Mouse (Mus musculus) macrophage (primary cell): ENCODE data around the gene Mpv17l. TPM values are rescaled to one million over a fixed set of nuclear protein-coding genes. Genes with fewer than 3 reads are reported as not detected.
"Not testable (repeated sequence)": the region's sequence is repeated elsewhere in the genome, so short reads cannot be mapped to it uniquely, and the experiment has no call there.

ENCODE experiments used
- H3K27ac ChIP-seq: fragments of 350-480 bp; formaldehyde crosslinking; 2 replicates; pipeline ENCODE4 v1.9.0; 2021
- H3K36me3 ChIP-seq: fragments of 350-480 bp; formaldehyde crosslinking; 2 replicates; pipeline ENCODE4 v1.9.0; 2021; ENCODE audit errors: inconsistent target
- H3K4me3 ChIP-seq: fragments of 350-480 bp; formaldehyde crosslinking; 2 replicates; pipeline ENCODE4 v1.9.0; 2021; ENCODE audit errors: inconsistent target
- H3K79me2 ChIP-seq: fragments of 350-480 bp; formaldehyde crosslinking; 2 replicates; pipeline ENCODE4 v1.9.0; 2021; ENCODE audit errors: inconsistent target
- WGBS: methylation state at CpG from one replicate; pipeline ENCODE4 v1.1.7; 2026; ENCODE audit warnings: inconsistent platforms; ENCODE audit not compliant: missing documents; 5-methylcytosine and 5-hydroxymethylcytosine counted together
- polyA plus RNA-seq: library from polyadenylated mRNA; stranded (reverse); fragments of 250-400 nt; gene quantifications from 3 replicates; pipeline ENCODE4 v1.2.4, GENCODE M21; 2018; ENCODE audit warnings: inconsistent platforms
- total RNA-seq, 78 experiments: library from RNA; depleted of rRNA; stranded (reverse); fragments of 250-400 nt; gene quantifications; 1 replicate in 9 of 78; 2 replicates in 24 of 78; 3 replicates in 43 of 78; 4 replicates in 2 of 78; pipeline ENCODE4 v1.2.4; 2018; ENCODE audit warnings: inconsistent platforms in 56 of 78

The Mpv17l gene
- total RNA-seq (2018; cell fraction: chromatin; rRNA removed): 10 to 100 TPM in 3 of 26 experiments, 1 to 10 TPM in 17, under 1 TPM in 5, not detected in 1; 0.42 to 14.7 (median 6.5) TPM
- 1 to 10 TPM; 1.7 to 4.6 (median 3.5) TPM for total RNA-seq (2018; cell fraction: cytosol; rRNA removed)
- total RNA-seq (2018; cell fraction: nucleus; rRNA removed): 1 to 10 TPM in 24 of 26 experiments, under 1 TPM in 2; 0.86 to 7.4 (median 3.9) TPM
- polyA plus RNA-seq: 3.5 to 4.8 TPM (median 3.9 TPM) in 3 replicates

- Histone ChIP-seq H3K79me2 (peaks cover 71% of the 10 kb centered on the region), H3K36me3 (no peaks in the 10 kb centered on the region), H3K4me3 (peak within 1 kb of the TSS; percentile 81), H3K27ac (peak within 1 kb of the TSS; percentile 78)
- under 1% methylated on average over 50 of the region's 57 CpGs for WGBS
Measured at GRCm38 (mm10) chr16:13902888-13903483, at the start of gene Mpv17l, which contains the start of gene Pdxdc1. Gene Mpv17l, plus strand, starts transcription at chr16:13903161. Gene Pdxdc1, minus strand, starts transcription at chr16:13903131.

GRCm38 (mm10) chr16:13853886-13854285 is 49.1 kb upstream of the Mpv17l start:
- H3K36me3 ChIP-seq: peaks cover 50% of the 10 kb centered on the region

GRCm38 (mm10) chr16:13866076-13866475 is 36.9 kb upstream of the Mpv17l start:
- Histone ChIP-seq H3K79me2 (no peaks in the 10 kb centered on the region), H3K27ac (peak overlapping the region; percentile 62), H3K36me3 (peaks cover 13% of the 10 kb centered on the region), H3K4me3 (no peak overlapping the region)
- WGBS: 47% methylated on average over 4 of the region's 4 CpGs

More at GRCm38 (mm10) chr16:13853886-13854285, 49.1 kb upstream of the Mpv17l start:
- no peak overlapping the region for H3K27ac ChIP-seq
- no peaks in the 10 kb centered on the region for H3K79me2 ChIP-seq
- WGBS: no CpG with 5 or more reads among the region's 4 CpGs
- no peak overlapping the region for H3K4me3 ChIP-seq

- H3K36me3 ChIP-seq: peaks cover 14% of the 10 kb centered on the region
- no peak overlapping the region for H3K4me3 ChIP-seq
- H3K79me2 ChIP-seq: no peaks in the 10 kb centered on the region
- peak overlapping the region; percentile 62 for H3K27ac ChIP-seq
- 51% methylated on average over 5 of the region's 5 CpGs for WGBS
Measured at GRCm38 (mm10) chr16:13866616-13867015, 36.3 kb upstream of the Mpv17l start.

- peaks cover 22% of the 10 kb centered on the region for H3K36me3 ChIP-seq
- H3K79me2 ChIP-seq, H3K4me3 ChIP-seq, H3K27ac ChIP-seq: not testable (repeated sequence)
- 80% methylated on average over 5 of the region's 5 CpGs for WGBS
Measured at GRCm38 (mm10) chr16:13867406-13867805, 35.6 kb upstream of the Mpv17l start.

GRCm38 (mm10) chr16:13867910-13868514 is 34.9 kb upstream of the Mpv17l start:
- Histone ChIP-seq H3K27ac (no peak overlapping the region), H3K36me3 (peaks cover 22% of the 10 kb centered on the region), H3K4me3 (no peak overlapping the region), H3K79me2 (no peaks in the 10 kb centered on the region)
- WGBS: 93% methylated on average over 32 of the region's 42 CpGs

GRCm38 (mm10) chr16:13875483-13875882 is 27.5 kb upstream of the Mpv17l start:
- H3K79me2 ChIP-seq: no peaks in the 10 kb centered on the region
- no peak overlapping the region for H3K27ac ChIP-seq
- H3K36me3 ChIP-seq: peaks cover 48% of the 10 kb centered on the region
- H3K4me3 ChIP-seq: no peak overlapping the region
- WGBS: 100% methylated on average over 4 of the region's 4 CpGs

- 75% methylated on average over 3 of the region's 3 CpGs for WGBS
- Histone ChIP-seq H3K36me3 (peaks cover 13% of the 10 kb centered on the region), H3K4me3 (no peak overlapping the region), H3K79me2 (peaks cover 30% of the 10 kb centered on the region), H3K27ac (no peak overlapping the region)
Measured at GRCm38 (mm10) chr16:13883094-13883774, 19.7 kb upstream of the Mpv17l start.

GRCm38 (mm10) chr16:13890449-13890848 is 12.5 kb upstream of the Mpv17l start:
- Histone ChIP-seq H3K36me3 (no peaks in the 10 kb centered on the region), H3K4me3 (no peak overlapping the region), H3K79me2 (peaks cover 95% of the 10 kb centered on the region), H3K27ac (no peak overlapping the region)
- 93% methylated on average over 2 of the region's 2 CpGs for WGBS

- Histone ChIP-seq H3K4me3 (no peak overlapping the region), H3K27ac (no peak overlapping the region), H3K36me3 (no peaks in the 10 kb centered on the region), H3K79me2 (peaks cover 100% of the 10 kb centered on the region)
Measured at GRCm38 (mm10) chr16:13892850-13893249, 10.1 kb upstream of the Mpv17l start.

- H3K79me2 ChIP-seq: peaks cover 100% of the 10 kb centered on the region
- no peak overlapping the region for H3K4me3 ChIP-seq
- WGBS: 43% methylated on average over 2 of the region's 2 CpGs
- H3K36me3 ChIP-seq: no peaks in the 10 kb centered on the region
- no peak overlapping the region for H3K27ac ChIP-seq
Measured at GRCm38 (mm10) chr16:13894097-13894496, 8.9 kb upstream of the Mpv17l start.

GRCm38 (mm10) chr16:13895740-13896139 is 7.2 kb upstream of the Mpv17l start:
- H3K4me3 ChIP-seq: no peak overlapping the region
- WGBS: 89% methylated on average over 3 of the region's 3 CpGs
- no peak overlapping the region for H3K27ac ChIP-seq

GRCm38 (mm10) chr16:13896357-13896756 is 6.6 kb upstream of the Mpv17l start:
- Histone ChIP-seq H3K36me3 (no peaks in the 10 kb centered on the region), H3K4me3 (no peak overlapping the region), H3K79me2 (peaks cover 100% of the 10 kb centered on the region), H3K27ac (no peak overlapping the region)
- WGBS: 93% methylated on average over 3 of the region's 3 CpGs

More at GRCm38 (mm10) chr16:13895740-13896139, 7.2 kb upstream of the Mpv17l start:
- Histone ChIP-seq H3K36me3 (no peaks in the 10 kb centered on the region), H3K79me2 (peaks cover 100% of the 10 kb centered on the region)

- H3K79me2 ChIP-seq: peaks cover 93% of the 10 kb centered on the region
- H3K4me3 ChIP-seq: no peak overlapping the region
- H3K27ac ChIP-seq: no peak overlapping the region
- 86% methylated on average over 2 of the region's 2 CpGs for WGBS
- no peaks in the 10 kb centered on the region for H3K36me3 ChIP-seq
Measured at GRCm38 (mm10) chr16:13898981-13899380, 4.0 kb upstream of the Mpv17l start.
